Mouse (Mus musculus) hindbrain, embryonic 16.5 days (tissue): ENCODE data around the gene Ccdc142. TPM values are rescaled to one million over a fixed set of nuclear protein-coding genes. Genes with fewer than 3 reads are reported as not detected.
A peak's percentile ranks its signal among the peaks of the same experiment; 100 is the strongest.

Experiments used
- ATAC-seq: fragments of 200-750 bp; cut with Nextera tagmentation; 2 replicates; pipeline ENCODE4 v1.8.0; 2017; ENCODE audit warnings: moderate TSS enrichment, moderate library complexity
- H3K27ac ChIP-seq: fragments of 300-500 bp; sonication (generic); 2 replicates; pipeline ENCODE4 v1.5.1; 2014; ENCODE audit warnings: low read depth, mild to moderate bottlenecking, control low read depth, low read length, moderate library complexity
- H3K27me3 ChIP-seq: fragments of 300-500 bp; sonication (generic); replicated peaks from 2 replicates; pipeline ENCODE4 v1.6.1; 2014; ENCODE audit warnings: low read length; ENCODE audit not compliant: control insufficient read depth, insufficient read depth
- H3K36me3 ChIP-seq: fragments of 300-500 bp; sonication (generic); 2 replicates; pipeline ENCODE4 v1.6.1; 2014; ENCODE audit warnings: mild to moderate bottlenecking, low read length, moderate library complexity, mixed read lengths; ENCODE audit not compliant: control insufficient read depth, insufficient read depth
- H3K4me1 ChIP-seq: fragments of 300-500 bp; sonication (generic); 2 replicates; pipeline ENCODE4 v1.6.1; 2014; ENCODE audit warnings: low read depth, low read length; ENCODE audit not compliant: control insufficient read depth, insufficient read depth
- H3K4me2 ChIP-seq: fragments of 300-500 bp; sonication (generic); 2 replicates; pipeline ENCODE4 v1.6.1; 2014; ENCODE audit warnings: mild to moderate bottlenecking, low read length, control low read depth, moderate library complexity
- H3K4me3 ChIP-seq: fragments of 300-500 bp; sonication (generic); 2 replicates; pipeline ENCODE4 v1.5.1; 2014; ENCODE audit warnings: mild to moderate bottlenecking, low read length, control low read depth, moderate library complexity
- H3K9ac ChIP-seq: fragments of 300-500 bp; sonication (generic); 2 replicates; pipeline ENCODE4 v1.6.1; 2014; ENCODE audit warnings: low read depth, mild to moderate bottlenecking, control low read depth, low read length, moderate library complexity
- H3K9me3 ChIP-seq: fragments of 300-500 bp; sonication (generic); 2 replicates; pipeline ENCODE4 v1.6.1; 2014; ENCODE audit warnings: mild to moderate bottlenecking, low read length, moderate library complexity; ENCODE audit not compliant: control insufficient read depth
- WGBS: fragments of 180-500 bp; shearing (Covaris S2); extraction: QIAGEN DNeasy Blood & Tissue Kit; methylation state at CpG from one replicate; pipeline ENCODE4 v1.1.7; 2014; 5-methylcytosine and 5-hydroxymethylcytosine counted together
- microRNA counts: library from miRNA; unstranded; fragments of <30 nt; microRNA quantifications from one replicate; lab custom pipeline; 2016
- microRNA-seq: library from miRNA; unstranded; fragments of <30 nt; microRNA quantifications from one replicate; pipeline ENCODE4, GENCODE M21; 2017
- polyA plus RNA-seq: library from polyadenylated mRNA; unstranded; fragments of >200 nt; fragmentation: Nextera tagmentation; extraction: Ambion mirVana; gene quantifications from 2 replicates; pipeline ENCODE4 v1.2.1, GENCODE M21; 2015

The Ccdc142 gene
- polyA plus RNA-seq, 1 experiment from 2014 or later: 4.2 TPM

DNA sequence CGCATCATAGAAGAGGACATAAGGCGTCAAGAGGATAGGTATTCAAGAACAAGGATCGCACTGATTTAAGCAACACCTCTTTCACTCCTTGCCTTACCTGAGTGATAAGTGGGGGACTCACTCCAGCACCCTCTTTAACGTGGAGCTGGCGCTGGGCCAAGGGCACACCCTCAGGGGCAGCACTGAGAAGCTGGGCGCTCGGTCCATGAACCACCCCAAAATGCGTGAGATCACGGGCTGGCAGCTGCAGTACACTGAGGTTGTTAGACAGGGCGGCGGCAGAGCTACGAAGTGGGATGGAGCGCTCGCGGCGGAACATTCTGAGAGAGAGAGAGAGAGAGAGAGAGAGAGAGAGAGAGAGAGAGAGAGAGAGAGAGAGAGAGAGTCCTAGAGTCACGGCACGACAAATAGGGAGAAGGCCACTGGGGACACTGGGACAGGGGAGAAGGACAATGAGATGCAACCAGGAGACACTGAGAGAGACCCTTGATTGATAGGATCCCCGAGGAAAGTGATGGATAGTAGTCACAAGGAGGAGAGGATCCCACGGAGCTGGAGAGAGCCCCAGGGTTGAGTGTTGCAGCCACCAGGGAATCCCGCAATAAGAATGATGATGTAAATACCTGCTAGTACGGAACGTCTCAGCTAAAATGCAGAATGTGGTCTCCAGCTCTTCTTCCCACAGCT lies 54.3 kb downstream of the Ccdc142 start:
- ATAC-seq: peak; percentile 52
- WGBS: 8% methylated on average over 23 of the region's 23 CpGs
- Histone ChIP-seq H3K4me2 (peak overlapping the region; percentile 89), H3K4me3 (peak overlapping the region; percentile 67), H3K4me1 (peaks cover 9% of the 10 kb centered on the region), H3K36me3 (peaks cover 6% of the 10 kb centered on the region), H3K27ac (no peak overlapping the region), H3K9me3 (no peaks in the 10 kb centered on the region), H3K27me3 (peaks cover 8% of the 10 kb centered on the region), H3K9ac (peak overlapping the region; percentile 74)

DNA sequence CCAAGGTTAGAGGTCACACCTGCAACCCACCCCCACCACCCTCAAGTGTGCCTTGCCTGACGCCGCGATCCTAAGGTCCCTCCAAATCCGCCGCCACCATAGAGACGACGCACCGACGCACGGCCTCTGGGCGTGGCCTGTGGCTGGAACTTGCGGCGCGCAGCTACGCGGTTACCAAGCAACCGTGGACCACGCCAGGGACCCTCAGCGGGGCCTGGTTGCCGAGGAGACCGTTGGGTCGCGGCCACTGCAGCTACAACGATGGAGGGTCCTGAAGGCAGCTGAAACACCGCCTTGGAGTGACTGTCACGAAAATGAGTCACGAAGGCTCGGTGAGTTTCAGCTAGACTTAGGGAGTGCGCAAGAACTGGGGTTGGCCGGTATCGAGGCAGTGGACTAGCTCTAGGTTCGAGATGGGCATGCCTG lies 54.9 kb downstream of the Ccdc142 start, which contains the start of the genes Wdr54 and 1700003E16Rik:
Gene Wdr54 (minus strand): TSS at position 139 of the 426 bp plus-strand sequence.
Gene 1700003E16Rik (plus strand): TSS at position 146 of the 426 bp plus-strand sequence.
- H3K27me3 ChIP-seq: peaks cover 14% of the 10 kb centered on the region
- ATAC-seq: peak; percentile 91
- WGBS: under 1% methylated on average over 31 of the region's 32 CpGs
- H3K27ac ChIP-seq: peak within 1 kb of the TSS; percentile 5; the same call in 1 of the 2 replicates
- peak within 1 kb of the TSS; percentile 89 for H3K4me2 ChIP-seq
- H3K9me3 ChIP-seq: no peaks in the 10 kb centered on the region
- peak within 1 kb of the TSS; percentile 74 for H3K9ac ChIP-seq
- peaks cover 10% of the 10 kb centered on the region for H3K4me1 ChIP-seq
- peaks cover 6% of the 10 kb centered on the region for H3K36me3 ChIP-seq
- H3K4me3 ChIP-seq: peak within 1 kb of the TSS; percentile 67

MicroRNA genes within 50 kb of the gene (microRNA counts, 519-probe panel; counts per million panel counts)
- microRNA mmu-miR-3470a+mmu-miR-3470b (lab: Ali Mortazavi, UCI): 1,875 counts per million, percentile 22 among the panel's probes with 10 or more counts

Small RNAs within 50 kb of the gene (microRNA-seq; reads per million reads assigned to microRNA genes)
- not detected for gene Mir3470a

Other genes with a start within 250 kb of the Ccdc142 start
- gene Sema4f, start 161.8 kb upstream of the Ccdc142 start, polyA plus RNA-seq: 21.9 and 24.8 TPM in 2 replicates
- gene M1ap, start 154.7 kb upstream of the Ccdc142 start, polyA plus RNA-seq: 0.41 TPM in 1 of 2 replicates, not detected in the other
- 2.1 and 2.2 TPM in 2 replicates for gene Dok1, start 68.1 kb upstream of the Ccdc142 start, polyA plus RNA-seq
- gene Loxl3, start 67.4 kb upstream of the Ccdc142 start, polyA plus RNA-seq: 7.1 and 8.5 TPM in 2 replicates
- 179 and 193 TPM in 2 replicates for gene Aup1, start 47.1 kb upstream of the Ccdc142 start, polyA plus RNA-seq
- 85.6 and 88.5 TPM in 2 replicates for gene Htra2, start 46.3 kb upstream of the Ccdc142 start, polyA plus RNA-seq
- gene Dqx1, start 43.8 kb upstream of the Ccdc142 start, polyA plus RNA-seq: 0.28 and 0.71 TPM in 2 replicates
- gene Tlx2, start 31.3 kb upstream of the Ccdc142 start, polyA plus RNA-seq: 0.16 and 0.40 TPM in 2 replicates
- 45.2 and 48.8 TPM in 2 replicates for gene Pcgf1, start 23.7 kb upstream of the Ccdc142 start, polyA plus RNA-seq
- not detected in 2 replicates for gene Lbx2, start 15.2 kb upstream of the Ccdc142 start, polyA plus RNA-seq
- gene Gm42688, start within 50 bp of the Ccdc142 start, polyA plus RNA-seq: 4.9 TPM in 2 replicates
- gene Mrpl53, start 7.4 kb downstream of the Ccdc142 start, polyA plus RNA-seq: 107 and 117 TPM in 2 replicates
- 6.4 and 21.1 TPM in 2 replicates for gene Mogs, start 13.9 kb downstream of the Ccdc142 start, polyA plus RNA-seq
- gene Wbp1, start 20.0 kb downstream of the Ccdc142 start, polyA plus RNA-seq: 146 and 148 TPM in 2 replicates
- 13.5 and 14.7 TPM in 2 replicates for gene Ino80b, start 23.8 kb downstream of the Ccdc142 start, polyA plus RNA-seq
- gene Rtkn, start 33.9 kb downstream of the Ccdc142 start, polyA plus RNA-seq: 18.9 and 20.3 TPM in 2 replicates
- 19.3 and 21.1 TPM in 2 replicates for gene Wdr54, start 54.8 kb downstream of the Ccdc142 start, polyA plus RNA-seq
- 11.0 and 12.9 TPM in 2 replicates for gene 1700003E16Rik, start 54.8 kb downstream of the Ccdc142 start, polyA plus RNA-seq
- gene Dctn1, start 64.3 kb downstream of the Ccdc142 start, polyA plus RNA-seq: 155 and 167 TPM in 2 replicates
- gene Slc4a5, start 118.2 kb downstream of the Ccdc142 start, polyA plus RNA-seq: 2.5 and 2.8 TPM in 2 replicates
- 33.4 and 34.3 TPM in 2 replicates for gene Mthfd2, start 224.3 kb downstream of the Ccdc142 start, polyA plus RNA-seq
- 19.4 and 23.9 TPM in 2 replicates for gene Mob1a, start 224.4 kb downstream of the Ccdc142 start, polyA plus RNA-seq
- 55.8 and 64.3 TPM in 2 replicates for gene Bola3, start 247.5 kb downstream of the Ccdc142 start, polyA plus RNA-seq